Mouse (Mus musculus) 3134 (cell line): ENCODE measurements at regions not wholly inside any gene's neighbourhood (a gene's known extent, or its start where the extent isn't known, plus 50 kb on each side); places are given as distances from the start of the nearest gene placed in this dataset.
"Not testable (repeated sequence)": the region's sequence is repeated elsewhere in the genome, so short reads cannot be mapped to it uniquely, and the experiment has no call there.

ENCODE experiments used
- DNase-seq: peaks from one replicate; pipeline ENCODE4 v3.0.0-alpha.2; 2011; ENCODE audit warnings: low spot score; ENCODE audit not compliant: insufficient read length; ENCODE audit errors: extremely low read depth

- DNase-seq = no peak
Observed at GRCm38 (mm10) chr10:111354607-111355006, 56.1 kb downstream of the Bbs10 start.

GRCm38 (mm10) chr10:111358340-111358739 lies 59.9 kb downstream of the Bbs10 start:
- DNase-seq = not testable (repeated sequence)

GRCm38 (mm10) chr10:111361749-111362435 lies 63.4 kb downstream of the Bbs10 start:
- no peak for DNase-seq

- no peak for DNase-seq
Observed at GRCm38 (mm10) chr10:111363729-111364617, 65.5 kb downstream of the Bbs10 start.

- DNase-seq = no peak
Observed at GRCm38 (mm10) chr10:111365011-111365410, 66.5 kb downstream of the Bbs10 start.

- not testable (repeated sequence) for DNase-seq
Observed at GRCm38 (mm10) chr10:111369046-111369445, 70.6 kb downstream of the Bbs10 start.

- no peak for DNase-seq
Observed at GRCm38 (mm10) chr10:111378047-111378618, 79.7 kb downstream of the Bbs10 start.

- DNase-seq = no peak
Observed at GRCm38 (mm10) chr10:111381689-111382088, 83.2 kb downstream of the Bbs10 start.

- no peak for DNase-seq
Observed at GRCm38 (mm10) chr10:111382206-111382930, 83.9 kb downstream of the Bbs10 start.

- DNase-seq = no peak
Observed at GRCm38 (mm10) chr10:111385561-111385960, 87.1 kb downstream of the Bbs10 start.

- no peak for DNase-seq
Observed at GRCm38 (mm10) chr10:111387869-111388538, 85.0 kb upstream of the Nap1l1 start.

- no peak for DNase-seq
Observed at GRCm38 (mm10) chr10:111388545-111389320, 84.3 kb upstream of the Nap1l1 start.

GRCm38 (mm10) chr10:111389890-111390289 lies 83.1 kb upstream of the Nap1l1 start:
- DNase-seq = peak; percentile 65

- no peak for DNase-seq
Observed at GRCm38 (mm10) chr10:111394421-111394820, 78.6 kb upstream of the Nap1l1 start.

- DNase-seq = no peak
Observed at GRCm38 (mm10) chr10:111405071-111405470, 68.0 kb upstream of the Nap1l1 start.

GRCm38 (mm10) chr10:111408887-111409286 lies 64.1 kb upstream of the Nap1l1 start:
- no peak for DNase-seq

GRCm38 (mm10) chr10:111409497-111409896 lies 63.5 kb upstream of the Nap1l1 start:
- DNase-seq = no peak

- DNase-seq = no peak
Observed at GRCm38 (mm10) chr10:111410121-111410520, 62.9 kb upstream of the Nap1l1 start.

GRCm38 (mm10) chr10:111411533-111411932 lies 61.5 kb upstream of the Nap1l1 start:
- no peak for DNase-seq
